Mouse (Mus musculus): ENCODE measurements around the gene Nfkbib. TPM values are rescaled to one million over a fixed set of nuclear protein-coding genes. Genes with fewer than 3 reads are reported as not detected.
A peak's percentile ranks its signal among the peaks of the same experiment; 100 is the strongest.

The Nfkbib gene
- polyA plus RNA-seq, 1 experiment: not detected

DNA sequence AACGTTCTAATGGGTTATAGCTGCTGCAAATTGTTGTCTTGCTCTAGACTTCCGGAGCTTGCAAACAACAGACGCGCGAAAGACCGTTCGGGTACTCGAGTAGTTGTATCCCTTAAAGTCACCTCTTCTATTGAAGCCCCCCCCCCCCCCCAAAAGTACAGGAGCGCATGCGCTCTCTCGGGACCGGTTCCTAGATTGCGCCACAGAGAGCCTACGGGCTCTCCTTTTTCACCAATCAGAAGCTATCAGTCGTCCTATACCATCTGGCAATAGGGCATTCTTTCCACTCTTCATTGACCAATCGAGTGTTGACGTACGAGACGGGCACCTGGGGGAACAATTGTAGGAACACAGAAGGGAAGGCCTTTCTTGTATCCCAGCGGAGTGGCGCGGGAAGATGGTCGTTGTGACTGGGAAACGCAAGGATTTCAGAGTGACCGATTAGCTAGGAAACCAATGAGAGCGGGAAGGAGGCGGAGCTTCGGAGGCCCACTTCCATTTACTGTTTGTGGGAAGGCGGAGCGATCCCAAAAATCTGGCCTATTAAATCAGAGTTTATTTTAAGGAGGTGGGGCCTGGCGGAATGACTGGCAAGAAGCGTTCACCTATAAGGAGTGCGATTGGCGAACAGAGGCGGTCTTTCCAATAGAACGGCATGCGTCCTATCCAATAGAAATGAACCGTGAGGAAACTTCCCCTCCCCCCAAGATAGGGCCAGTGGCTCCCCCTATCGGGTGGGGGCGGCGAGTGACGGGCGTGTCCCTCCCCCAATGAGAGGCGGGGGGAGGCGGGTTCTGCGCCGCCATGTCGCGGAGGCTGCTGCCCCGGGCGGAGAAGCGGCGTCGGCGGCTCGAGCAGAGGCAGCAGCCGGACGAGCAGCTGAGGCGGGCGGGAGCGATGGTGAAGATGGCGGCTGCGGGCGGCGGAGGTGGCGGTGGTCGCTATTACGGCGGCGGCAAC, 43.1 kb upstream of the Nfkbib start:
- peak overlapping the region; percentile 97 for H3K27ac ChIP-seq (ENCODE audit: insufficient read depth, low read depth, low read length)
- peaks cover 28% of the 10 kb centered on the region for H3K4me1 ChIP-seq (ENCODE audit: control insufficient read depth, insufficient read depth, low read length)
- peak overlapping the region; percentile 93 for H3K4me3 ChIP-seq (ENCODE audit: insufficient read depth, low read depth, low read length)
- TF ChIP-seq CTCF (IDR thresholded peaks at IDR 0.05; ENCODE audit: insufficient read depth, low read depth, low read length) (no peak), POLR2A (IDR thresholded peaks at IDR 0.05; ENCODE audit: insufficient read depth, low read depth, low read length) (peak; percentile 78)
- WGBS: under 1% methylated on average over 70 of the region's 70 CpGs

DNA sequence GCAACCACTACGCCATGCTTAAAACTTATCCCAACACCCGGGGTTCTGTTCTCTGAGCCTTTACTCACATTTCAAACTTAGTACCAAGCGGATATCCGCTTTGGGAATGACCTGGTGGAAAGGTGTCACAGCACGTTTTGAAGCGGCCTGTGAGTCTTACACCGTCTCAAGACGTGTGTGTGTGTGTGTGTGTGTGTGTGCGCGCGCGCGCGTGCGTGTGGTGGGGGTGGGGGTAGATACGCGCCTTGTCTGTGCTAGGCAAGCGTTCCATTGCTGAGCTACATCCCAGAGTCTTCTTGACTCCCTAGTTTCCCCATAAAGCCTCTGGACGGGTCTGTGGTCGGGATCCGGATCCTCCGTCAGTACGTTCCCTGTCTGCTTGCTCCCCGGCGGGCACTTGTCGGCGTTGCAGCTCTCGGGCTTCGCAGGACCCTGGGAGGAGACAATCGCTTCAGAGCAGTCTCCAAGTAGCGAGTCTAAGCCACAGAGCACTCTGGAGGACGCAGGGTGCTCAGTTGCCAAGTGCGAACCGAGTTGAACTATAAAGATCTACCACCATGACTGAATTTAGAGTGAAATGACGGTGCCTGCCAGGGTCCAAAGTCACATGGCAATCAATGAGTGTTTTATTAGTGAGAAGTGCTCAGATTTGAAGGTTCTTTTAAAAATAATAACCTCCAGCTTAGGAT, 42.2 kb upstream of the Nfkbib start:
- Histone ChIP-seq H3K4me3 (ENCODE audit: insufficient read depth, low read depth, low read length) (peak overlapping the region; percentile 73), H3K27ac (ENCODE audit: insufficient read depth, low read depth, low read length) (peak overlapping the region; percentile 87), H3K4me1 (ENCODE audit: control insufficient read depth, insufficient read depth, low read length) (peaks cover 21% of the 10 kb centered on the region)
- WGBS: under 1% methylated on average over 35 of the region's 35 CpGs
- no peak for TF ChIP-seq CTCF (IDR thresholded peaks at IDR 0.05; ENCODE audit: insufficient read depth, low read depth, low read length)
- TF ChIP-seq POLR2A (IDR thresholded peaks at IDR 0.05; ENCODE audit: insufficient read depth, low read depth, low read length): peak; percentile 16; the same call in 1 of the 2 replicates

DNA sequence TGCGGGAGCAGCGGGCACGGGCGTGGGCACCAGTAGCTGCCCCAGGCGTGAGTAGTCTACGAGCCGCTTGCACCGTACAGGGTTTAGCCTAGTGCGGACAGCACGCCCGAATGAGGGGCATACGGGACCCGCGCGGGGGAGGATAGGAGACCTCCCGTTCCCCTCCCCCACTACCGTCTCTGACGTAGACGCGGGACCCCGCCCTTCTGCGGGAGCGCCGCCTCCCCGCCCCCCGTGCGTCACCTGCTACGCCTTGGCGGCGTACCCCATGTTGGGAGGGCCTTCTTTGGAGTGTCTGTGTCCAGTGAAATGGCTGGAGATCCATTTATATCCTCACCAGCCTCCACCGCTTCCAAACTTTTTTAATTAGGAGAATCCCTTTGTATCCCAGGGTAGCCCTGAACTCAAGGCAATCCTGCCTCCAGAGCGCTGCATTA, 41.7 kb upstream of the Nfkbib start:
- H3K4me3 ChIP-seq (ENCODE audit: insufficient read depth, low read depth, low read length): peak overlapping the region; percentile 73
- TF ChIP-seq CTCF (IDR thresholded peaks at IDR 0.05; ENCODE audit: insufficient read depth, low read depth, low read length) (no peak), POLR2A (IDR thresholded peaks at IDR 0.05; ENCODE audit: insufficient read depth, low read depth, low read length) (peak; percentile 37; the same call in 1 of the 2 replicates)
- peak overlapping the region; percentile 92 for H3K27ac ChIP-seq (ENCODE audit: insufficient read depth, low read depth, low read length)
- WGBS: 1% methylated on average over 30 of the region's 32 CpGs
- H3K4me1 ChIP-seq (ENCODE audit: control insufficient read depth, insufficient read depth, low read length): peaks cover 18% of the 10 kb centered on the region

- WGBS: 1% methylated on average over 35 of the region's 35 CpGs
- TF ChIP-seq POLR2A (IDR thresholded peaks at IDR 0.05; ENCODE audit: insufficient read depth, low read depth, low read length): no peak
- no peak for TF ChIP-seq CTCF (IDR thresholded peaks at IDR 0.05; ENCODE audit: insufficient read depth, low read depth, low read length)
Observed at GRCm38 (mm10) chr7:28808221-28808941, 41.1 kb upstream of the Nfkbib start, which contains the start of gene Hnrnpl. Gene Hnrnpl, plus strand, starts transcription at chr7:28808541.

DNA sequence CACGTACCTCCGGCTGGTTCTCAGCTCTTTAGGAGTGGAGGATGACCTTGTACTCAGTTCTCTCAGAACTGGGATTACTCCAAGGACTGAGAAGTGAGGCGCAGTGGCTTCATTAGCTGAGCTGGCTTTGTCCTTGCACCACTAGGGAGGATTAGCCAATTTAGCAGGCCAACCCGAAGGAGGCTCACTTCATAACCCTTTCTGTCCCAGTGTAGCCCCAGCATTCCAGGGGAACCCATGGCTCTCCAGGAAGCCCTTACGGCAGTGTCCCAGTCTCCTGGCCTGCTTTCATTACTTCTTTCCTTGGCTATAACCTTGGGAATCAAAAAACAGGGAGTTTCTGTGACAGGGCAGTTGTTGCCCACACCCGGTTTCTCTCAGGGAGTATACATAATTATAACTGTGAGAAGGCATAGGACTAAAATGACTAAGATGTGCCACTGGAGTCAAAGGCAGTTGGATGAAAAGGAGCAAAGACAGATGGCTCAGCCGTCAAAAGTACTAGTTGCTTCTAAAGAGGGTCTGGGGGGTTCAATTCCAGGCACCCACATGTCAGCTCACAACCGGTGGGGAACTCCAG, 40.4 kb upstream of the Nfkbib start:
- peak overlapping the region; percentile 86 for H3K27ac ChIP-seq (ENCODE audit: insufficient read depth, low read depth, low read length)
- H3K4me3 ChIP-seq (ENCODE audit: insufficient read depth, low read depth, low read length): peak overlapping the region; percentile 73
- 22% methylated on average over 7 of the region's 8 CpGs for WGBS
- peaks cover 17% of the 10 kb centered on the region for H3K4me1 ChIP-seq (ENCODE audit: control insufficient read depth, insufficient read depth, low read length)
- TF ChIP-seq POLR2A (IDR thresholded peaks at IDR 0.05; ENCODE audit: insufficient read depth, low read depth, low read length) (no peak), CTCF (IDR thresholded peaks at IDR 0.05; ENCODE audit: insufficient read depth, low read depth, low read length) (no peak)

More at GRCm38 (mm10) chr7:28808221-28808941, 41.1 kb upstream of the Nfkbib start, which contains the start of gene Hnrnpl:
- Histone ChIP-seq H3K4me3 (ENCODE audit: insufficient read depth, low read depth, low read length) (peak within 1 kb of the TSS; percentile 73), H3K27ac (ENCODE audit: insufficient read depth, low read depth, low read length) (peak within 1 kb of the TSS; percentile 92), H3K4me1 (ENCODE audit: control insufficient read depth, insufficient read depth, low read length) (peaks cover 16% of the 10 kb centered on the region)

GRCm38 (mm10) chr7:28806869-28807268, 39.6 kb upstream of the Nfkbib start:
- TF ChIP-seq CTCF (IDR thresholded peaks at IDR 0.05; ENCODE audit: insufficient read depth, low read depth, low read length): no peak
- no peak for TF ChIP-seq POLR2A (IDR thresholded peaks at IDR 0.05; ENCODE audit: insufficient read depth, low read depth, low read length)
- Histone ChIP-seq H3K4me3 (ENCODE audit: insufficient read depth, low read depth, low read length) (no peak overlapping the region), H3K4me1 (ENCODE audit: control insufficient read depth, insufficient read depth, low read length) (peaks cover 17% of the 10 kb centered on the region), H3K27ac (ENCODE audit: insufficient read depth, low read depth, low read length) (no peak overlapping the region)
- WGBS: 74% methylated on average over 4 of the region's 4 CpGs

DNA sequence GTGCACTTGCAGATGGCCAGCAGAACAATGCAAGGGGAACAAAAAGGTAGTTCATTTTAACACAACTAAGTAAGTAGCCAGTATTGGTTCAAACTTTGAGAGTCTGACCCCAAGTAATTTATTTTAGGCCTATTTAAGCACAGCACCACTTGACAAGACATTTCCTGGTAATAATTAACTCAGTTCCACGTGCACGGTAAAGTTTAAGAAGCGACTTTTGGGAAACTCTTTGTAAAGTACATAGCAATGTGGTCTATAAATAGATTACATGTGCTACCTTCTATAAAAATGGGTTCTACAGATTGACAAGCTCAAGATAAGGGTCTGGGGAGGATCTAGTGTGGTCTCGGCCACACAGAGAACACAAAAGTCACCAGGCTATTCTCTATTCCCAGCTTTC, 36.4 kb upstream of the Nfkbib start:
- whole genome bisulfite sequencing: 54% methylated on average over 4 of the region's 4 CpGs
- TF ChIP-seq POLR2A (IDR thresholded peaks at IDR 0.05; ENCODE audit: insufficient read depth, low read depth, low read length) (no peak), CTCF (IDR thresholded peaks at IDR 0.05; ENCODE audit: insufficient read depth, low read depth, low read length) (no peak)
- Histone ChIP-seq H3K4me3 (ENCODE audit: insufficient read depth, low read depth, low read length) (no peak overlapping the region), H3K4me1 (ENCODE audit: control insufficient read depth, insufficient read depth, low read length) (peaks cover 17% of the 10 kb centered on the region), H3K27ac (ENCODE audit: insufficient read depth, low read depth, low read length) (no peak overlapping the region)

Measured in olfactory bulb, adult 2 months (tissue).